Mouse (Mus musculus): Measurements from ENCODE around the gene Morn3. TPM values are rescaled to one million over a fixed set of nuclear protein-coding genes. Genes with fewer than 3 reads are reported as not detected.

Gene Morn3
- polyA plus RNA-seq, 1 experiment from 2014 or later = 5.3 TPM

DNA sequence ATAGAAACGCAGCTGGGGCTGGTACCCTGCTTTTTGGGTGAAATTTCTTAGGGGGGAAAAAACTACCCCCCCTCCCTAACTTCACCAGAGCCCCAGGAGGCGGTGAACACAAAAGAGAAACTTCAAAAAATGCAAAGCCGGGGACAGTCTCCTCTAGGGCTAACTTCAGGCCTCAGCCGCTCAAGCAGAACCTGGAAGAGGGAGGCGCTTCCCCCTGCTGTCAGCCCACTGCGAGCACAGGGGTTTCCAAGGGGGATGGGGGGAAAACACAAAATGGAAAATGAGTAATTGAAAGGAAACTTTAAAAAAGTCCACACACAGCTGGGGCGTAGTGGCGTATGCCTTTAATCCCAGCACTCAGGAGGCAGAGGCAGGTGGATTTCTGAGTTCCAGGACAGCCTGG is 60.7 kb downstream of the Morn3 start:
- Histone ChIP-seq H3K27ac (ENCODE audit: low read length) (no peak overlapping the region), H3K4me3 (ENCODE audit: low read depth, low read length) (no peak overlapping the region)
- 75% methylated on average over 8 of the region's 8 CpGs for WGBS

More for the DNA sequence above, 60.7 kb downstream of the Morn3 start:
- no peak for ATAC-seq
- Histone ChIP-seq H3K27me3 (replicated peaks; ENCODE audit: insufficient read depth, low read length) (no peaks in the 10 kb centered on the region), H3K36me3 (ENCODE audit: insufficient read depth, low read length) (no peaks in the 10 kb centered on the region), H3K9ac (replicated peaks; ENCODE audit: low read depth) (no peak overlapping the region), H3K4me1 (ENCODE audit: insufficient read depth, low read depth, low read length) (peaks cover 8% of the 10 kb centered on the region; the same call in 1 of the 2 replicates), H3K9me3 (ENCODE audit: low read length) (no peaks in the 10 kb centered on the region), H3K4me2 (replicated peaks; ENCODE audit: low read depth, low read length) (no peak overlapping the region)
- DNase-seq (ENCODE audit: low spot score) = no peak
- no peak for TF ChIP-seq CTCF (IDR thresholded peaks at IDR 0.05)
- TF ChIP-seq EP300 (IDR thresholded peaks at IDR 0.05) = no peak

Other genes starting within 250 kb of the Morn3 start
- gene Anapc5, start 225.7 kb downstream of the Morn3 start, polyA plus RNA-seq (2015; fragmentation: Nextera tagmentation; extraction: Ambion mirVana) = 166 and 180 TPM in 2 replicates
- 24.3 and 24.7 TPM in 2 replicates for gene Rnf34, start 197.0 kb downstream of the Morn3 start, polyA plus RNA-seq (2015; fragmentation: Nextera tagmentation; extraction: Ambion mirVana)
- gene Kdm2b, start 57.2 kb downstream of the Morn3 start, polyA plus RNA-seq (2015; fragmentation: Nextera tagmentation; extraction: Ambion mirVana) = 12.2 and 13.7 TPM in 2 replicates
- gene Orai1, start 31.9 kb downstream of the Morn3 start, polyA plus RNA-seq (2015; fragmentation: Nextera tagmentation; extraction: Ambion mirVana) = 54.7 and 55.2 TPM in 2 replicates
- 11.9 and 12.2 TPM in 2 replicates for gene Tmem120b, start 21.4 kb upstream of the Morn3 start, polyA plus RNA-seq (2015; fragmentation: Nextera tagmentation; extraction: Ambion mirVana)
- 12.4 and 16.8 TPM in 2 replicates for gene Rhof, start 85.7 kb upstream of the Morn3 start, polyA plus RNA-seq (2015; fragmentation: Nextera tagmentation; extraction: Ambion mirVana)
- gene Setd1b, start 95.2 kb upstream of the Morn3 start, polyA plus RNA-seq (2015; fragmentation: Nextera tagmentation; extraction: Ambion mirVana) = 6.2 and 7.2 TPM in 2 replicates
- gene Psmd9, start 122.4 kb upstream of the Morn3 start, polyA plus RNA-seq (2015; fragmentation: Nextera tagmentation; extraction: Ambion mirVana) = 61.3 and 62.0 TPM in 2 replicates
- gene Hpd, start 135.7 kb upstream of the Morn3 start, polyA plus RNA-seq (2015; fragmentation: Nextera tagmentation; extraction: Ambion mirVana) = 0.19 TPM in 1 of 2 replicates, not detected in the other
- 1.9 and 2.5 TPM in 2 replicates for gene Wdr66, start 205.1 kb upstream of the Morn3 start, polyA plus RNA-seq (2015; fragmentation: Nextera tagmentation; extraction: Ambion mirVana)

Measured in lung, postnatal 0 days (tissue).